Mouse (Mus musculus): ENCODE results near the gene Brca1. TPM values are rescaled to one million over a fixed set of nuclear protein-coding genes. Genes with fewer than 3 reads are reported as not detected.

Brca1 gene
- polyA plus RNA-seq (2015; fragmentation: Nextera tagmentation; extraction: Ambion mirVana): 1.8 and 1.9 TPM in 2 replicates

DNA sequence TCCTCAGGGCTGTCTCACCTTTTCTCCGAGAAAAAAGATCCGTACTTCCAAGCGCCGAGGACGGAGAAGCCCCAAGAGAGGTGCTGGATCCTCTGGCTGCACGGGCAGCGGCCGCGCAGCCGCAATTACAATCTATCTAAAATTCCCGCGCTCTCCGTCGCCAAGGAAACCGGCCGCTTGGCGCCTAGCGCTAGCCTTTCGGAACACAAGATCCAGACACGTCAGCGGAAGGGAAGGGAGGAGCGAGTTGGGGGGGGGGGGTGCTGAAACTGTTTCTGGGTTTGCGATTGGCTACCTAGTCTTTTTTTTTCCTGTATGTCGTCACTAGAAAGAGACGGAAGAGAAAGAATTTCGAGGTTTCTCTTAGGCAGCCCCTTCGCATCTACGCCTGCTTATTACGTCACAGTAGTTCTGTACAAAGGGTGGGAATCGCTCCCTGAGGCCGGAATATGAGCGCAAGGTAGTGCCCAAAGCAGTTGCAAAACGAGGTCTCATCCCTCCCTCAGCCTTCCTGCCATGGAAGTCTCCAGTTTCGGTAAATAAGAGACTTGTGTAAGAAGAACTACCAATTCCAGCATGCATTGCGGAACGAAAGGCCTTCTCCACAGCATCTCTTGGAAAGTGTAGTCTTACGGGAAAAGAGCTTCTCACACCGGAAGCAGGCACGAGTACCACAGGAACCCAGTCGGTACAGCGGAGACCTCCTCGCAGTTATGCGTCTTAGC, at the start of gene Brca1, which contains the start of gene Nbr1:
TSS of gene Brca1 (minus strand) at position 205 of the 725 bp plus-strand sequence.
TSS of gene Nbr1 (plus strand) at position 399 of the 725 bp plus-strand sequence.

DNA sequence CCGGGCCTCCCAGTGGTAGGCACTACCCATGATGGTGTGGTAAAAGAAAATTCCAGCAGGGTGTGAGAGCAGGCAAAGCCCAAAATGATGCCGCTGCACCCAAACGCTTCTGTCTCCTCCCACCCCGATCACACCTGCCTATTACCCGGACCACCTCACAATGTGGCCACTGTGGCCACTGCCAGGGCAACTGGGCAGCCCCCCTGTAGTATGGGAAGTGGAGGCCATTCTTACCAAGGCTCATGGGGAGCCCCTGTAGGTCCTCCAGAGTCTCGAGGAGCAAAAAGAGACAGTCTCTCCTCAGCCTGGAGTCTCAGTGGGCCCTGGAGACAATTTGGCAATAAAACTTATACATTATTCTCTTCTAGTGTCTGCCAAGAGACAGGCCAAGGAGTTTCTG, 47.4 kb upstream of the Brca1 start, which contains the start of gene Gm11634:
TSS of gene Gm11634 (minus strand) at position 101 of the 400 bp plus-strand sequence.

DNA sequence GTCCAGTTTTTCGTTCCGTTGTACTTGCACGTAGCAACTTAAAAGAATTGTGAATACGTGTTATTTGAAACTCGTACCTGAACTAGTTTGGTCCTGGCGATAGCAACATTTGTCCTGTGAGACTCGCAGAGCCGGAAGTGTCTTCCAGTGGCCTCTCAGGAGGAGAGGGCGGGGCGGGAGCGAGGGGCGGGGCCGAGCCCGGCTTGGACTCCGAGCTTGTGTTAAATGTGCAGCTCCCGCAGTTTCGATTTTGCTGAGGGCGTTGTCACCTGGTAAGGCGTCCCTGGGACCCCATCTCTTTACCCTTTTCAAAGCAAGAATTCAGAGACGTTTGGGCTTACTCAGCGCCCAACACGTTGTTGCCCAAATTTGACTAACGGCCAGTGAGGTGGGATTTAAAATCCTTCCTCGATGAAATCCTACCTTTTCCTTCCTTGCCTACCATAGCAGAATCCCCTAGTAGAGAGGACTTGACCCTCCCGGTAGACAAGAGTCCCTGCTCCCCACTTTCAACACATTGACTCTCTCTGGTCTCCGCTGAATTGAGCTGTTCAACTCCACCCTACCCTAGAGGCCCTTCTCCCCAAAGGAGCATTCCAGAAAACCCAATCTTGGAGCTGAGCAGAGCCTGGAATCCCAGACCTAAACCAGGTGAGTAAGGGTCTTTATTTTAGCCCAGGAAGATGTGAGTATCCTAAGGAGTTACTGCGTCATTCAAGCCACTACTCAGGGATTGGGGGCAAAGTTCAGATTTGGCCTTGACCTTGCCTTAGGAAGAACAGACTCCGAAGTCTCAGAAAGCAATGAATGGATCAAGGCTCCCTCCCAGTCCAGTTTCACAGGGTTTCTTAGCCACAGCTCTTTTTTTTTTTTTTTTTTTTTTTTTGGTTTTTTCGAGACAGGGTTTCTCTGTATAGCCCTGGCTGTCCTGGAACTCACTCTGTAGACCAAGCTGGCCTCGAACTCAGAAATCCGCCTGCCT, 30.6 kb upstream of the Brca1 start, which contains the start of gene Tmem106a:
TSS of gene Tmem106a (plus strand) at position 189 of the 982 bp plus-strand sequence.

DNA sequence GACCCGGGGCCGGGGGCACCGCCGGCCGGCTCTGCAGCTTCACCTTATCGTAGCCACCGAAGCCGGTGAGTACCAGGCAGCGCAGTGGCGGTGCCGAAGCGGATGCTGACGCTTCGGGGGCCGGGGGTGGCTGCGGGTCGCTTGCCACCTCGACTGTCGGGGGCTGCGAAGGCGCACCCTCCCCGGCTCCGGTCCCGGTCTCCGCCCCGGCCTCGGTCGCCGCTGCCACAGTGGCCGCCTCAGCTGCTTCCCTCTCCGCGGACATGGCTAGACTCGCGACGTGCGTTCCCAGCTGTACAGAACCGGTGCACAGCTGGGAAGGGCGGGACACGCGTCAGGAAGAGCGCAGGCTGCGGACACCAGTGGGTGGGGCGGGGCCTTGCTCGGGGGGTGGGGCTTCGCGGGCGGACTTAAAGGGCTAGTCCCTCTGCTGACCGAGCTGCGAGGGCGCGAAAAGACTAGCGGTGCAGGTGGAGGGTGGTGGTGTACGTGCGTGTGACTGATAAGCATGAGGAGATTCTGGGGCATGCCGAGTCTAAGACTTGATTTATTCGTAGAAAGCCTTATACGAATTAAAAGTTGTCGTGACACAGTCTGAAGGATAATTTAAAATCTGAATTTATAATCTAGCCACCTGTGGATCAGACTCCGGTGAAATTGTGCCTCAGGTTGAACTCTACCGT, 85.7 kb downstream of the Brca1 start, which contains the start of gene Vat1:
TSS of gene Vat1 (minus strand) at position 362 of the 683 bp plus-strand sequence.

DNA sequence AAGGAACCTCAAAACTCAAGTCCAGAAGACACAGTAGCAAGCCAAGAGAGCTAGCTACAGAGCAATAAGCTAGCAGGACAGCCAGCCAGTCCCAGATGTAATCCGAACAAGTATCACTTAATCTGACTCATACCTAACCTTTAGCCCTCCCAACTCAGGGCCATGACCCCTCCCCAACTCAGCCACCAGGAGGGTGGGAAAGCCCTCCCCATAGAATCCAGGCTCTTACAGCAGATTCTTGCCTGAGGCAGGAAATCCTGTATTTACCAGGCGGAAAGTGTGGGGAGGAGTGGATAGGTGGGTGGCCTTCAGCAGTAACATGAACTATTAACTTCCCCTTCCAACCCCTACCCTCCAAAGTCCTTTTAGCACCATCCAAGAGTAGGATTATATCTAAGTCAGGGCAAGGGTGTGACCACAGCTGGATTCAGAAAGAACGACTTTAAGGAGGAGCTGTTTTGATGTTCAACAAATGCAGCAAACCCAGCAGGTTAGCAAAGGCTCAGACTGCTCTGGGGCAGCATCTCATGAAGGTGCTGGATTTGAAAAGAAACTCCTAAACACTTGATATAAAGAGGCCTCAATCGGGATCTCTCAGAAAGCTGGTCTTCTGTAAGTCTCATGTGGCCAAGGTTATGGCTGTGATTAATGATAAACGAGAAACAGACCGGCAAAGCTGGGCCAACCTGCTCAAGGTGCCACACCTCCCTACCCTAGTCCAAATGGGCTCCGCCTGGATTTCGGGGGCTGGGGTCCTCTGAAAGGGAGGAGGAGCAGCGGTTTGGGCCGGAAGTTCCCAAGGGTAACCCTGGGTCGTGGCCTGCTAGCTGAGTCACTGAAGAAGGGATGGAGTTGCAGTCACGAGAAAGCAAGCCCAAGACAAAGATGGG, 87.3 kb downstream of the Brca1 start, which contains the start of gene Rnd2:
TSS of gene Rnd2 (plus strand) at position 789 of the 890 bp plus-strand sequence.

DNA sequence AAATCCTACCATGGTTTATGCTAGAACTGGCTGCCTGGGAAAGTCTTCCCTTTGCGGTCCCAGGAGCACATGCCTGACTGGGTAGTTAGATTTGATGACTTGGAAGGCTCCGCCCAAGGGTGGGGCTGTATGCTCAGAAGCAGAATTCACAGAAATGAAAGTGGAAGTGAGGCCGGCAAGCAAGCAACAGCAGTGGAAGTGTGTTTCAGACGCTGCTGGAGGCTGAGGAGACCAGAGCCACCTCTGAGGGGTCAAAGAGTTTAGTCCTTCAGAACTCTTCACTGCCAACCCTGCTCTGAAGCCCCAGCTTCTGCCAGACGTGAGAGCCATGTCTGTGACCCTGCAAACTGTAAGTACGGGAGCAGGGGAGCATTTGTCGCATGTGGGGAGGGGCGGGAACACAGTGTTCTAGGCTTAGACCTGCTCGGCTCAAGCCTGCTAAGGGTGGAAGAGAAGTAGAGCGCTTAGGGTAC, 103.4 kb downstream of the Brca1 start, which contains the start of gene Ifi35:
TSS of gene Ifi35 (plus strand) at position 134 of the 473 bp plus-strand sequence.

DNA sequence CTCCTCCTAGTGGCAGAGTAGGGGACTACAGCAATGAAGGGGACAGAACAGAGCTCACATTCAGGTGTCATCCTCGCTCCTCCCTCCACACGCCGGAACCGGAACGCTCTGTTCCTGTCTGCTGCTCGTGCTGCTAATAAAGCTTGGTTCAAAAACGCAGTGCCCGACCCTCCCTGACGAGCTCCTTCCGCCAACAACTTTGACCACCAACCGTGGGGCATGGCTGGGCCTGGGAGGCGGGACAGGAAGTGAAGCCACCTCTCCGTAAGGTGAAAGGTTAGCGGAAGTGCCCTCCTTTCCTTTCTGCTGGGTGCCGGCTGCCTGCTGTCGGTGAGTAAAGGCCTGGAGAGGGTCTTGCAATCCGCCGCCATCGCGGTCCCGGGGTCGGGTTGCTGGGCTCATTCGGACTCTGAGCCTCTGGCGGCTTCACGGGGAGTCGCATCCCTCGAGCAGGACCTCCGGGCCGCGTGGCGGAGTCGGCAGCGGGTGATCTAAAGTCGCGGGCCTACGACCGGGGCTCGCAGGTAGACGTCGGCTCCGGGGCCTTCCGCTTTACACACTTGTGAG, 109.5 kb downstream of the Brca1 start, which contains the start of gene Rpl27:
TSS of gene Rpl27 (plus strand) at position 172 of the 567 bp plus-strand sequence.

Other genes starting within 250 kb of the Brca1 start
- 131 and 140 TPM in 2 replicates for gene Becn1, start 249.7 kb downstream of the Brca1 start, polyA plus RNA-seq (2015; fragmentation: Nextera tagmentation; extraction: Ambion mirVana)
- gene Psme3, start 235.7 kb downstream of the Brca1 start, polyA plus RNA-seq (2015; fragmentation: Nextera tagmentation; extraction: Ambion mirVana): 80.5 and 81.0 TPM in 2 replicates
- 0.46 and 0.64 TPM in 2 replicates for gene Aoc2, start 226.9 kb downstream of the Brca1 start, polyA plus RNA-seq (2015; fragmentation: Nextera tagmentation; extraction: Ambion mirVana)
- gene Aoc3, start 221.3 kb downstream of the Brca1 start, polyA plus RNA-seq (2015; fragmentation: Nextera tagmentation; extraction: Ambion mirVana): 0.18 and 0.34 TPM in 2 replicates
- not detected in 2 replicates for gene G6pc, start 184.4 kb downstream of the Brca1 start, polyA plus RNA-seq (2015; fragmentation: Nextera tagmentation; extraction: Ambion mirVana)
- 84.4 and 90.0 TPM in 2 replicates for gene Aarsd1, start 134.3 kb downstream of the Brca1 start, polyA plus RNA-seq (2015; fragmentation: Nextera tagmentation; extraction: Ambion mirVana)
- 5.1 and 6.6 TPM in 2 replicates for gene Gm27029, start 127.2 kb downstream of the Brca1 start, polyA plus RNA-seq (2015; fragmentation: Nextera tagmentation; extraction: Ambion mirVana)
- 22.4 and 24.5 TPM in 2 replicates for gene Rundc1, start 126.9 kb downstream of the Brca1 start, polyA plus RNA-seq (2015; fragmentation: Nextera tagmentation; extraction: Ambion mirVana)
- gene Ptges3l, start 126.6 kb downstream of the Brca1 start, polyA plus RNA-seq (2015; fragmentation: Nextera tagmentation; extraction: Ambion mirVana): 4.1 and 4.5 TPM in 2 replicates
- gene Rpl27, start 109.7 kb downstream of the Brca1 start, polyA plus RNA-seq (2015; fragmentation: Nextera tagmentation; extraction: Ambion mirVana): 246 and 275 TPM in 2 replicates
- 6.7 and 8.5 TPM in 2 replicates for gene Ifi35, start 103.5 kb downstream of the Brca1 start, polyA plus RNA-seq (2015; fragmentation: Nextera tagmentation; extraction: Ambion mirVana)
- gene Rnd2, start 87.0 kb downstream of the Brca1 start, polyA plus RNA-seq (2015; fragmentation: Nextera tagmentation; extraction: Ambion mirVana): 163 and 168 TPM in 2 replicates
- gene Vat1, start 85.7 kb downstream of the Brca1 start, polyA plus RNA-seq (2015; fragmentation: Nextera tagmentation; extraction: Ambion mirVana): 103 and 115 TPM in 2 replicates
- gene Nbr1, start 194 bp upstream of the Brca1 start, polyA plus RNA-seq (2015; fragmentation: Nextera tagmentation; extraction: Ambion mirVana): 47.0 TPM in 2 replicates
- 5.8 and 7.7 TPM in 2 replicates for gene Tmem106a, start 30.3 kb upstream of the Brca1 start, polyA plus RNA-seq (2015; fragmentation: Nextera tagmentation; extraction: Ambion mirVana)
- gene Gm11634, start 47.3 kb upstream of the Brca1 start, polyA plus RNA-seq (2015; fragmentation: Nextera tagmentation; extraction: Ambion mirVana): not detected in 2 replicates
- gene Rdm1, start 75.2 kb upstream of the Brca1 start, polyA plus RNA-seq (2015; fragmentation: Nextera tagmentation; extraction: Ambion mirVana): 14.5 and 18.1 TPM in 2 replicates
- gene Arl4d, start 113.6 kb upstream of the Brca1 start, polyA plus RNA-seq (2015; fragmentation: Nextera tagmentation; extraction: Ambion mirVana): 7.3 and 8.9 TPM in 2 replicates
- gene Dhx8, start 181.0 kb upstream of the Brca1 start, polyA plus RNA-seq (2015; fragmentation: Nextera tagmentation; extraction: Ambion mirVana): 21.7 and 27.2 TPM in 2 replicates
- gene Etv4, start 233.4 kb upstream of the Brca1 start, polyA plus RNA-seq (2015; fragmentation: Nextera tagmentation; extraction: Ambion mirVana): 37.8 and 47.9 TPM in 2 replicates